Mouse (Mus musculus) embryonic facial prominence, embryonic 11.5 days (tissue): Measurements from ENCODE around the gene Nhlh2. TPM values are rescaled to one million over a fixed set of nuclear protein-coding genes. Genes with fewer than 3 reads are reported as not detected.

ENCODE experiments used
- ATAC-seq: fragments of 200-750 bp; cut with Nextera tagmentation; replicated peaks from 2 replicates; pipeline ENCODE4 v1.8.0; 2017; ENCODE audit warnings: low read depth; ENCODE audit not compliant: insufficient number of reproducible peaks, low FRiP score, low TSS enrichment
- DNase-seq: peaks from one replicate; pipeline ENCODE4 v3.0.0-alpha.2; 2015; ENCODE audit warnings: low spot score
- H3K27ac ChIP-seq: fragments of 300-500 bp; sonication (generic); replicated peaks from 2 replicates; pipeline ENCODE4 v1.5.1; 2014; ENCODE audit warnings: mild to moderate bottlenecking, low read depth, low read length, control low read depth
- H3K27me3 ChIP-seq: fragments of 300-500 bp; sonication (generic); 2 replicates; pipeline ENCODE4 v1.6.1; 2014; ENCODE audit warnings: mild to moderate bottlenecking, low read length, moderate library complexity, mixed read lengths; ENCODE audit not compliant: control insufficient read depth, insufficient read depth
- H3K36me3 ChIP-seq: fragments of 300-500 bp; sonication (generic); replicated peaks from 2 replicates; pipeline ENCODE4 v1.6.1; 2014; ENCODE audit warnings: low read depth, mild to moderate bottlenecking, low read length, moderate library complexity, mixed read lengths; ENCODE audit not compliant: control insufficient read depth, insufficient read depth
- H3K4me1 ChIP-seq: fragments of 300-500 bp; sonication (generic); 2 replicates; pipeline ENCODE4 v1.6.1; 2014; ENCODE audit warnings: low read length, mixed read lengths; ENCODE audit not compliant: control insufficient read depth, insufficient read depth
- H3K4me2 ChIP-seq: fragments of 300-500 bp; sonication (generic); 2 replicates; pipeline ENCODE4 v1.6.1; 2014; ENCODE audit warnings: low read depth, mild to moderate bottlenecking, control low read depth, low read length, moderate library complexity
- H3K4me3 ChIP-seq: fragments of 300-500 bp; sonication (generic); 2 replicates; pipeline ENCODE4 v1.5.1; 2014; ENCODE audit warnings: low read depth, low read length, control low read depth
- H3K9ac ChIP-seq: fragments of 300-500 bp; sonication (generic); replicated peaks from 2 replicates; pipeline ENCODE4 v1.6.1; 2014; ENCODE audit warnings: mild to moderate bottlenecking, control low read depth, low read length
- H3K9me3 ChIP-seq: fragments of 300-500 bp; sonication (generic); replicated peaks from 2 replicates; pipeline ENCODE4 v1.6.1; 2016; ENCODE audit warnings: mild to moderate bottlenecking, low read length, inconsistent platforms, mixed read lengths; ENCODE audit not compliant: control insufficient read depth
- WGBS: fragments of 180-500 bp; shearing (Covaris S2); extraction: QIAGEN DNeasy Blood & Tissue Kit; methylation state at CpG from one replicate; pipeline ENCODE4 v1.1.7; 2014; 5-methylcytosine and 5-hydroxymethylcytosine counted together
- polyA plus RNA-seq: library from polyadenylated mRNA; unstranded; fragments of >200 nt; fragmentation: Nextera tagmentation; extraction: Ambion mirVana; gene quantifications from 2 replicates; pipeline ENCODE4 v1.2.1, GENCODE M21; 2014

Nhlh2 gene
- polyA plus RNA-seq, 1 experiment from 2014 or later, result 21.6 TPM

DNA sequence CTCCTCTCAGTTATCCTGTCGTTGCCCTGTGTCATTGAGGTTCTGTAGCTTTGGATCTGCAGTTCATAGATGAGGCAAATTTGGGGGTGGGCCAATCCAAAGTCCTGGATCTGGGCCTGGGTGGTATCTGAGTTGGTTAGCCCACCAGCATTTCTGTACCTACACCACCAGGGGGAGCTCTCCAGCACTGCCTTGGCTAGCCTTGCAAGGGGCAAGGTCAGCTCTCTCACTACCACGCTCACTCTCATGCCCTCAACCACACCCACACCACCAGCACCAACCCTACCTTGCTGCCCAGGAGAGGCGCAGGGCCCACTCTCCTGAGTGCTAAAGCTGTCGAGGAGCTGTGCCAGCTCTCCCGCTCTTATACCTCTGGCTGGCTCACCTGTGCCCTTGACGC is 18.0 kb downstream of the Nhlh2 start:
- ATAC-seq (no peak), DNase-seq (peak; percentile 59)
- Histone ChIP-seq H3K4me1 (no peaks in the 10 kb centered on the region), H3K27me3 (0 out of 2 replicates have a peak, but pooled peaks cover 4% of the 10 kb centered on the region), H3K27ac (no peak overlapping the region), H3K4me2 (no peak overlapping the region), H3K9ac (no peak overlapping the region), H3K36me3 (no peaks in the 10 kb centered on the region), H3K9me3 (no peaks in the 10 kb centered on the region), H3K4me3 (no peak overlapping the region)
- WGBS, result 63% methylated on average over 6 of the region's 6 CpGs

- no peaks in the 10 kb centered on the region for H3K4me1 ChIP-seq
- DNase-seq, result no peak
- no peaks in the 10 kb centered on the region for H3K9me3 ChIP-seq
- no peak overlapping the region for H3K4me3 ChIP-seq
- no peak for ATAC-seq
- no peak overlapping the region for H3K4me2 ChIP-seq
- no peaks in the 10 kb centered on the region for H3K36me3 ChIP-seq
- H3K27me3 ChIP-seq, result no peaks in the 10 kb centered on the region; the same call in 1 of the 2 replicates
- WGBS, result 90% methylated on average over 5 of the region's 5 CpGs
- no peak overlapping the region for H3K9ac ChIP-seq
- H3K27ac ChIP-seq, result no peak overlapping the region
Observed at GRCm38 (mm10) chr3:102037806-102038205, 27.9 kb downstream of the Nhlh2 start.

- Histone ChIP-seq H3K4me3 (no peak overlapping the region), H3K27ac (no peak overlapping the region), H3K27me3 (no peaks in the 10 kb centered on the region; the same call in 1 of the 2 replicates), H3K4me1 (no peaks in the 10 kb centered on the region), H3K9ac (no peak overlapping the region), H3K4me2 (no peak overlapping the region), H3K9me3 (no peaks in the 10 kb centered on the region), H3K36me3 (no peaks in the 10 kb centered on the region)
- DNase-seq (no peak), ATAC-seq (no peak)
- WGBS, result 79% methylated on average over 6 of the region's 6 CpGs
Observed at GRCm38 (mm10) chr3:102038608-102039007, 28.7 kb downstream of the Nhlh2 start.

GRCm38 (mm10) chr3:102041632-102042031 is 31.8 kb downstream of the Nhlh2 start:
- ATAC-seq, result no peak
- H3K9me3 ChIP-seq, result no peaks in the 10 kb centered on the region
- no peak overlapping the region for H3K4me2 ChIP-seq
- WGBS, result 86% methylated on average over 4 of the region's 4 CpGs
- DNase-seq, result no peak
- no peaks in the 10 kb centered on the region for H3K4me1 ChIP-seq
- no peaks in the 10 kb centered on the region for H3K36me3 ChIP-seq
- no peak overlapping the region for H3K4me3 ChIP-seq
- no peak overlapping the region for H3K27ac ChIP-seq
- no peak overlapping the region for H3K9ac ChIP-seq
- H3K27me3 ChIP-seq, result no peaks in the 10 kb centered on the region; the same call in 1 of the 2 replicates

DNA sequence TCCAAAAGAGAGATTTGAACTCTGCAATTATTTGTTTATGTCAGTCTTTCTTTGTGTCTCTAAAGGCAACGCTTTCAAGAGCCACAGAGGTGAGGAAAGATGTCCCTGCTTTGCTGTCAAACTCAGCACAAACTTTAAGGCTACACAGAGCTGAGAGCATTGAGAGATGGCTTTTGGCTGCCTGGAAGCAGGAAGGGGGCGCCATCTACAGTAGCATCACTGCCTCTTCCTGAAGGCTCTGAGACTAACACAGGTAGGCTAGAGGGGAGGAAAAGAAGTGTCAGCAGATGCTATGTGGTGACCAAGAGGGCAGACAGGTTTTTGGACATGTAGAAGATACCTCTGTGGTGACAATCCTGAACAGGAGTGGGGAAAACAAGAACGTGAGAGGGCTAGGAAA is 35.2 kb downstream of the Nhlh2 start:
- Histone ChIP-seq H3K4me1 (no peaks in the 10 kb centered on the region), H3K36me3 (no peaks in the 10 kb centered on the region), H3K9me3 (no peaks in the 10 kb centered on the region), H3K27me3 (no peaks in the 10 kb centered on the region; the same call in 1 of the 2 replicates), H3K9ac (no peak overlapping the region), H3K27ac (no peak overlapping the region), H3K4me2 (no peak overlapping the region), H3K4me3 (no peak overlapping the region)
- WGBS, result 31% methylated on average over 3 of the region's 3 CpGs
- no peak for ATAC-seq
- DNase-seq, result no peak

GRCm38 (mm10) chr3:102047532-102047931 is 37.7 kb downstream of the Nhlh2 start:
- WGBS, result 89% methylated on average over 2 of the region's 2 CpGs
- H3K9ac ChIP-seq, result no peak overlapping the region
- DNase-seq (no peak), ATAC-seq (no peak)
- no peaks in the 10 kb centered on the region for H3K36me3 ChIP-seq
- no peaks in the 10 kb centered on the region for H3K4me1 ChIP-seq
- no peak overlapping the region for H3K4me2 ChIP-seq
- H3K27ac ChIP-seq, result no peak overlapping the region
- no peaks in the 10 kb centered on the region for H3K9me3 ChIP-seq
- H3K4me3 ChIP-seq, result no peak overlapping the region
- H3K27me3 ChIP-seq, result no peaks in the 10 kb centered on the region

- 74% methylated on average over 14 of the region's 14 CpGs for WGBS
- no peak overlapping the region for H3K27ac ChIP-seq
- DNase-seq, result no peak
- peak; percentile 67 for ATAC-seq
- H3K9ac ChIP-seq, result no peak overlapping the region
- H3K4me1 ChIP-seq, result no peaks in the 10 kb centered on the region
- H3K27me3 ChIP-seq, result no peaks in the 10 kb centered on the region
- H3K9me3 ChIP-seq, result no peaks in the 10 kb centered on the region
- H3K4me3 ChIP-seq, result no peak overlapping the region
- no peak overlapping the region for H3K4me2 ChIP-seq
- no peaks in the 10 kb centered on the region for H3K36me3 ChIP-seq
Observed at GRCm38 (mm10) chr3:102049207-102050104, 39.6 kb downstream of the Nhlh2 start.

- Histone ChIP-seq H3K4me2 (no peak overlapping the region), H3K4me3 (no peak overlapping the region), H3K9ac (no peak overlapping the region), H3K36me3 (no peaks in the 10 kb centered on the region), H3K27me3 (no peaks in the 10 kb centered on the region), H3K4me1 (no peaks in the 10 kb centered on the region), H3K27ac (no peak overlapping the region), H3K9me3 (no peaks in the 10 kb centered on the region)
- WGBS, result 50% methylated on average over 3 of the region's 3 CpGs
- ATAC-seq (no peak), DNase-seq (no peak)
Observed at GRCm38 (mm10) chr3:102052036-102052435, 42.2 kb downstream of the Nhlh2 start.
